Mouse (Mus musculus): ENCODE results near the gene Tmem270.

The Tmem270 gene

GRCm38 (mm10) chr5:134929988-134930387, 23.5 kb upstream of the Tmem270 start:
- no peak for DNase-seq (ENCODE audit: low read depth in 1 of 2, low spot score in 2 of 2)

DNA sequence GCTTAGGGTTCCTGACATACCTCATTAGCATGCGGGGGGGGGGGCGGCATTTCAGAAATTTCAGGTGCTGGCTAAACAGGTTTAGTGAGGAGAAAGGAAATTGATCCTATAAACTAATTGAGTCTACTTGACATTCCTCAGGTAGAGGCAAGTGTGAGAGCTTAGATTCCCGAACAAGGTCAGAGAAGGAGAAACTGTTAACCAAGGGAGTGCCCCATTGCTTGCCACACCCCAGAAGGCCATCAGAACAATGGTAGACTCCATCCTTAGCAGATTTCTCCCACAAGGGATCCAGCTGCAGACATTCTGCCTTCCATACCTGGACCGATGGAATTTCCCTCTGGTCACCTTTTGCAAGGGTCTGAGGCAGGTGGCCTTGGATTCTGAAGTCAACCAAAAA, 20.2 kb upstream of the Tmem270 start:
- DNase-seq (ENCODE audit: low read depth in 1 of 2, low spot score in 2 of 2): no peak

DNA sequence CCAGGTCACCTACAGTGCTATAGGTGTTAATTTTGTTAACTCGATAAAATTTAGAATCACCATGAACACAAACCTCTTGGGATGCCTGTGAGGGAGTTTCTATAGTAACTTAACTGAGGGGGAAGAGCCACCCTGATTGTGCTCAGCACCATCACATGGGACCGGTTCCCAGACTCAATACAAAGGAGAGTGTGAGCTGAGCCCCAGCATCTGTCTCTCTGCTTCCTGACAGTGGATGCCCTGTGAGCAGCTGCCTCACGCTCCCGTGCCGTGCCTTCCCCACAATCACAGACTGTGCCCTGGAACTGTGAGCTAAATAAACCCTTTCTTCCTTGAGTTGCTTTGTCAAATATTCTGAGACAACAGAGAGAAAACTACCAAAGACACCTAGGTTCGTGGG, 16.6 kb upstream of the Tmem270 start:
- no peak for DNase-seq (ENCODE audit: low read depth in 1 of 2, low spot score in 2 of 2)

DNA sequence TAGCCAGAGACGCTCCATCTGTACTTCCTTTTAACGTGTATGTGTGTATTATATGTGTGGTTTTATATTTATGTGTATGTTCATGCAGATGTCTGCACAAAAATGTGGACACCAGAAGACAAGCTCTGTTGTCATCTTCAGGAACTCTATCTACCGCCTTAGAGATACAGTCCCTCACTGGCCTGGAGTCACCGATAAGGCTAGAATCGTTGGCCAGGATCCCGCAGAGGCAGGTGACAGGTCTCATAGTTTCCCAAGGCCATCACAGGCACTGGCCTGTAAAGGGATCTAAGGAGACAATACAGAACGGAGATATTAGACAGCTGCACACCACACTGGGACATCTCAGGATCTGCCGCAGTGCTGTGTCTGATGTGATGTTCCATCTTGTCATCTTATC, 14.6 kb upstream of the Tmem270 start:
- no peak for DNase-seq (ENCODE audit: low read depth in 1 of 2, low spot score in 2 of 2)

GRCm38 (mm10) chr5:134920106-134920687, 13.7 kb upstream of the Tmem270 start:
- DNase-seq (ENCODE audit: low read depth in 1 of 2, low spot score in 2 of 2): no peak

DNA sequence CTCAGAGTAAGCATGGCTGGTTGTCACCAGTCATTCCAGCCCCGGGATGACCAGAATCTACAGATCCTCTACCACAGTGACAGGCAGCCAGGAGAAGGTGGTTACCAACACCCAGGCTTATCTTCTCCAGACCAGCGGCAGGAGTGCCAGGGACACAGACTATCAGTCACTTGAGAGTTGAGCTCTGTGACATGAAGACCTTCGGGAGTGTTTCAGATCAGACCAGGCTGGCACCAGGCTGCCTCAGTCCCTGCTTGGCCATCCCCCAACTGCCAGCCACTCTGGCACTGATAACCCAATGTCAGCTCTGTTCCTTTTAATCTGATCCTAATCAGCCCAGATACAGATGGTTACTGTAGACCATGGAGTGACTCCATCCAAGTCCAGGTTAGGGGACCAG, 12.6 kb upstream of the Tmem270 start:
- no peak for DNase-seq (ENCODE audit: low read depth in 1 of 2, low spot score in 2 of 2)

DNA sequence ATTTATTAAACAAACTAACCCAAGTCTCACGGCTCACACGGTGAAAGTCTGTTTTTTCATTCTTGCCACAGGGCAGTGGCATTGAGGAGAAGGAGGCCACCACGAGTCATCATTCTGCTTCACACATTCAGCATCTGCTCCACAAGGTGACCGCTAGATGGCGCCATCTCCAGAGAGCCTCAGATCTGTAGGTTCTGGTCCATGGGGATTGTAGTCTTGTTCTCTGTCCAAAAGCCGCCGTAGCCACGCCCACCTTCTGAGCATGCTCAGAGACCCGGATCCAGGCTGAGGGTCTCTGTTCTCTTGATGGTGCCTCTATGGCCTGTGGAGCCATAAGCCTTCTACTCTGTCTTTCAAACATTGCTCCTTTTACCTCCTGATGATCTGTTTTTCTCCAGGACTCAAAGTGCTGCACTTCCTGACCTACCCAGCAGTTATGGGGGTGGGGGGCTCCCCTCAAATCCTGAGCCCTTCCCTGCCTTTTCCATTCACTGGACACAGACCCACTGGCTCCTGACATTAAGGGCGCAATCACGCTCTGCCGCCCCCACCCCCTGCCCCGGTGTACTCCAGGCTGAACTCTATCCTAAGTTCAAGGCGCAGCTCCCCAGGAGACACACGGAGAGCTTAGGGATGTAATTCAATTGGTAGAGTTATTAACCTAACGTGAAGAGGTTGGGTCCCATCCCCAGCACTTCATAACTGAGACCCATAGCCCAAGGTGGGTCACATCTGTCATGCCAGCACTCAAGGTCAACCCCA, 11.7 kb upstream of the Tmem270 start:
- no peak for DNase-seq (ENCODE audit: low read depth in 1 of 2, low spot score in 2 of 2)

- DNase-seq (ENCODE audit: low read depth in 1 of 2, low spot score in 2 of 2): no peak
Observed at GRCm38 (mm10) chr5:134915311-134915710, 8.8 kb upstream of the Tmem270 start, which contains the start of gene Cldn13. Cldn13 (minus strand) TSS chr5:134915526.

DNA sequence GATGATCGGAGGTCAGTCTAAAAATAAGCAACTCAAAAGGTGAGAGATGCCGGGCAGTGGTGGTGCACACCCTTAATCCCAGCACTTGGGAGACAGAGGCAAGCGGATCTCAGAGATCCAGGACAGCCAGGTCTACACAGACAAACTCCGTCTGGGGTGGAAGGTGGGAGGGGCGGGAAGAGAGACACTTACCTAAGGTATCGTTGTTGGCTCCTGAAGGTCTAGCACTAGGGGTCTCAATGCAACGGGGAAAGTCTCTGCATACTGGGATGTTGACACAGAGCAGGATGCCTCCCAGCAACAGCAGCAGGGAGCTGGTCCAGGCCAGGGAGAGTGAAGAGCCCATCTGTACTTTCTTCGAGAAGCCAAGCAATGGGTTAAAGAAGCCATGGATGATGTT, 8.0 kb upstream of the Tmem270 start:
- no peak for DNase-seq (ENCODE audit: low read depth in 1 of 2, low spot score in 2 of 2)

DNA sequence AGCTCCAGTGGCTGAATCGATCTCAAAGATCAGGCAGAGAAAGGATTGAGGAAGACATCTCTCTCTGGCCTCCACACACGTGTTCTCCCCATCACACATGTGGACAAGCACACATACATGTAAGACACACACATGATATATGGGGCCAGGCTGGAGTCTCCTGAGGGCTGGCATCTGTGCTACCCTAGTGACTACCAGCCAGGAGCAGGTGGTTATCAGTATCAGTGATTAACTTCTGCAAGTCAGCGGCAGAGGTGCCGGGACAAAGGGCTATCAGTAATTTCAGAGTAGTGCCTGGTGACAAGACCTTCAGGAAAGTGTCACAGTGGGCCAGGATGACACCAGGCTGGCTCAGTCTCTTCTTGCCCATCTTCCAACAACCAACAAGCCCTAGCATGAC, 7.2 kb upstream of the Tmem270 start:
- DNase-seq (ENCODE audit: low read depth in 1 of 2, low spot score in 2 of 2): no peak

- no peak for DNase-seq (ENCODE audit: low read depth in 1 of 2, low spot score in 2 of 2)
Observed at GRCm38 (mm10) chr5:134913352-134913751, 6.8 kb upstream of the Tmem270 start.

DNA sequence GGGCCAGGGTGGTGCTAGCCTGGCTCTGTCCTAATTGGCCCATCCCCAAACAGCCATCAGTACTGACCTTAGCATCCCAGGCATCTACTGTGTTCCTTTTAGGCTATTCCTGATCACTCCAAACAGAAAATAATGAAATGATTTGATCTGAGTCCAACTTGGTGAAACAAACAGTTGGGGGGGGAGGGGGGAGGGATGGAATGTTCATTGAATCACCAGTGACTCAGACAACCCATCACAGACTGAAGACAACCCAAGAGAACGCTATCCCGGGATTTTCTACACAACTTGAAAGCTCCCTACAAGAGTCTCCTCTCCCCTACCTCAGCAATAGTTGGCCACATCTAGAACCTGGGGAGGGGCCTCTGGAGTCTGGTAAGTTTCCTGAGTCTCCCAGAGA, 5.4 kb upstream of the Tmem270 start:
- DNase-seq (ENCODE audit: low read depth in 1 of 2, low spot score in 2 of 2): no peak

- DNase-seq (ENCODE audit: low read depth in 1 of 2, low spot score in 2 of 2): peak; percentile 35 to 53
Observed at GRCm38 (mm10) chr5:134907135-134907534, 602 bp upstream of the Tmem270 start.

- DNase-seq (ENCODE audit: low read depth in 1 of 2, low spot score in 2 of 2): no peak
Observed at GRCm38 (mm10) chr5:134901644-134902027, 4.9 kb downstream of the Tmem270 start.

DNA sequence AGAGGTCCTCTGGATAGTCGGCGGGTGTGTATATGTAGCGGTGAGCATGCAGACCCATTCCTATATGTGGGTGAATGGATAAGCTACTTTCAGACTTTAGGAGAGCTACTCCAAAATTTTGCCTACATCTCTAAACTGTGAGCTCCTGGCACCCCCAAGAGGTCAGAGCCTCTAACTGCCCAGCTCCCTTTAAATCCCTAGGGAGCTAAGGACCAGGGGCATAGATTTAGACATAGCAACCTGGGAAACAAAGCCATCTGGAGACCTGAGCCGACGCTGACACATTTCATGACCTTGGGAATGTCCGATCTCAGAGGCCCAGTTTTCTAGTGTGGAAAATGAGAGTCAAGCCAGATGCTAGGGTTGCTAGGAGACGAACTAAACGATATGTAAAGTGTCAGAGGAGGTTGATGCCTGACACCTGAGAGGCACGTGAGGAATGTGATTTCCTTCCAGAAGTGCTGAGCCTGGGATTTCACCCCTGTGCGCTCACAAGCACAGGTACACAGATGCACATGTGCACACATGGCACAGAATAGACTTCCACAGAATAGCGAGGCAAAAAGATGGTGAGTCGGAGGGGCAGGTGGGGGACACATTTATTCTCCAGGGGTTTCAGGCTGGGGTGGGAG, 5.4 kb downstream of the Tmem270 start:
- DNase-seq (ENCODE audit: low read depth in 1 of 2, low spot score in 2 of 2): no peak

DNA sequence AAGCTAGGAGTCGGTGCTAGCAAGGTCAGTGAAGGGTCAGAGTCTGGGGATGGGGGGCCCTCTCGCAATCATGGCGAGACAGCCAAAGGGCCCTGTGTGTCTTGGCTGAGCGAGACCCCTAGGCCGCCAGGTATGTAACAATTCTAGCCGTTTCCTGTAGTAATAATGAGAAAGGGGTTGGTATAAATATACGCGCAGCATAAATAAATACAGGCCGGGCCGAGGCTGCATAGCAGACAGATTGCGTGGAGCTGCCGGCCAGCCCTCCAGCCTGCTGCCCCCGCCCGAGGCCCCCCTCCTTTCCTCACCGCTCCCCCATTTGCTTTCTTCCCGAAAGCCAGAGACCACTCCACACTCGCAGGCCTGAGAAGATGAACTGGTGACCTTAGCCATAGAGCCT, 8.9 kb downstream of the Tmem270 start:
- no peak for DNase-seq (ENCODE audit: low read depth in 1 of 2, low spot score in 2 of 2)

DNA sequence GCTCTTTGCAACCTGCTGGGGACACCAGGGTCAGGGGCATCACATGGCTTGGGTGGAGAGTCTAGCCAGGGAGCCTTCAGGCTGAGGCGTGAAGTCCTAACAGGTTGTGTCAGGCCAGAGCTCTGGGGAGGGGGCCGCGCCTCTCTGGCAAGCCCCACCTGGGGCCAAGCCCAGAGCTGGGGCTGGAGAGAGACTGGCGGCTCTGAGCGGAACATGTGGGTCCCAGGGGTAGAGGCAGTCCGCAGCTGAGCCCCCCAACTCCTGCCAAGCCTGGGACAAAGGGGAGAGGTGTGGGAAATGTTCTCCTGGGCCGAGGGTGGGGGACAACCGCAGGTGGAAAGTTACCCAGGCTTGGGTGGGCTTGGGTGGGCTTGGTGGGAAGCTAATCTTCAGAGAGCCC, 9.6 kb downstream of the Tmem270 start:
- no peak for DNase-seq (ENCODE audit: low read depth in 1 of 2, low spot score in 2 of 2)

DNA sequence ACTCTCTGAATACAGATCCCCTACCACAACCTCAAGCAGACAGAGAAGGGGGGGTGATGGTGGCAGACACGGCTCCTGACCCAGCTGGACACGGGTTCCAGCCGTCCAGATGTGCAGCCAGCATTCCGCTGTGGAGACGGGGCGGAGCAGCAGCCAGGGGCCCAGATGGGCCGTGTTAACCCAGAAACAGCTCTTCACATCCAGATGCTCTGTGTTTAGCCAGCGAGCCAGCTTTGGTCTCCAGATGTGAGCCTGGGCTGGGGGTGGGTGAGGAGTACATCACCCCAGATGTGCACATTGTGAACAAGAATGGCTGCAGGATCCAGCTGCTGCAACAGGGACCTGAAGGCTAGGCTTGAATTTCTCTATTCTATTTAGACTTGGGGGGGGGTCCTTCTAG, 11.2 kb downstream of the Tmem270 start:
- no peak for DNase-seq (ENCODE audit: low read depth in 1 of 2, low spot score in 2 of 2)

DNA sequence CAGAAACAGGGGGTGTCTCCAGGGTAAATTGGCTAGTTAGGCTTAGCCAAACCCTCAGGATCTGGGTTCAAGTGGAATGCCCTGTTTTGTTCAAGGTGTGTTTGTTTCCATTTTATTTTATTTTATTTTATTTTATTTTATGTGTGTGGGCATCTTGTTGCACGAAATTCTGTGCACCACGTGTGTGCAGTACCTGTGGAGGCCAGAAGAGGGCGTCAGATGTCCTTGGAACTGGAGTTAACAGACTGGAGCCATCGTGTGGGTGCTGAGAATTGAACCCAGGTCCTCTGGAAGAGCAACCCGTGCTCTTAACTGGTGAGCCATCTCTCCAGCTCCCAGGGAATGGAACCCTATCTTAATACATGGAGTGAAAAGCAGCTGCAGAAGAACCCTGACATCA, 13.8 kb downstream of the Tmem270 start:
- no peak for DNase-seq (ENCODE audit: low read depth in 1 of 2, low spot score in 2 of 2)

DNA sequence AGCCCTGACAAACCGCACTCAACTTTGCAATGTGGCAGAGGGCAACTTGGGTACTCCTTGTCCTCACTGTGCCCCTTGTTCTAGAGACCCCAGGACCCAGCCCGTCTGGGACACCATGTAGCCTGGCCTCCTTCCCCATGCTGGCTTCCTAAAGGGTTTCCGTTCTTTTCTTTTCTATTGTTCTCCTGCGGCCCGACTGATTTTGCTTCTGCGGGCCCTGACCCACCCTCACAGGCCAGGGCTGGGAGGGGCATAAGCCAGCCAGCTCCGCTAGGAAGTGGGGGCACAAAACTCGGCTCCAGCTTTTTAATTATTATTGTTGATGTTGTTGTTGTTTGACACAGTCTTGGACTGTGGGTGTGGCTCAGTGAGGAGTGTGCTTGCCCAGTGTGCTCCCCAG, 15.0 kb downstream of the Tmem270 start:
- no peak for DNase-seq (ENCODE audit: low read depth in 1 of 2, low spot score in 2 of 2)

DNA sequence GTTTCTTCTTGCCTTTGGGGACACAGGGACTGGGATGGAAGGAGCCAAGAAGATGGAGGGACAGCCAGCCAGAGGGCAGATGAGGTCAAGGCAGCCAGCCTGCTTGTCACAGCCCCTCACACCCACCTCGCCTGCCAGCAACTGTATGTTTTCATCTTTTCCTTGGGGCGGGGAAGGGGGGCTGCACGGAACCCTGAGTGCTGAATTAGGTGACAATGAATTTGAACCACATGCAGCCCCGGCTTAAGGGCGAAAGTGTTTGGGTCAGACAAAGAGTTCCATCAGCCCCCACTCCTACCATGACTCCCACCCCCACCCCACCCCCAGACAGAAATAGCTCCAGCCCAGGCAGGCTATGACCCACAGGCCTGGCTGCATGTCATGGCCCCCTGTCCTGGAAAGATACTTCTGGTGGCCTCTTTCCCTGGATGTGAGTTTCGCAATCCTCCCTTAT, 15.9 kb downstream of the Tmem270 start:
- no peak for DNase-seq (ENCODE audit: low read depth in 1 of 2, low spot score in 2 of 2)

- DNase-seq (ENCODE audit: low read depth in 1 of 2, low spot score in 2 of 2): no peak
Observed at GRCm38 (mm10) chr5:134888505-134888904, 18.0 kb downstream of the Tmem270 start.

Measured in monocyte, adult 2 months (primary cell).